Mouse (Mus musculus) cerebral cortex, adult 2 months (tissue): Measurements from ENCODE around the gene Ndufab1.

Source experiments
- WGBS: fragments of 180-500 bp; shearing (Covaris S2); methylation state at CpG from one replicate; pipeline ENCODE4 v1.1.7; 2018; 5-methylcytosine and 5-hydroxymethylcytosine counted together

Ndufab1 gene

DNA sequence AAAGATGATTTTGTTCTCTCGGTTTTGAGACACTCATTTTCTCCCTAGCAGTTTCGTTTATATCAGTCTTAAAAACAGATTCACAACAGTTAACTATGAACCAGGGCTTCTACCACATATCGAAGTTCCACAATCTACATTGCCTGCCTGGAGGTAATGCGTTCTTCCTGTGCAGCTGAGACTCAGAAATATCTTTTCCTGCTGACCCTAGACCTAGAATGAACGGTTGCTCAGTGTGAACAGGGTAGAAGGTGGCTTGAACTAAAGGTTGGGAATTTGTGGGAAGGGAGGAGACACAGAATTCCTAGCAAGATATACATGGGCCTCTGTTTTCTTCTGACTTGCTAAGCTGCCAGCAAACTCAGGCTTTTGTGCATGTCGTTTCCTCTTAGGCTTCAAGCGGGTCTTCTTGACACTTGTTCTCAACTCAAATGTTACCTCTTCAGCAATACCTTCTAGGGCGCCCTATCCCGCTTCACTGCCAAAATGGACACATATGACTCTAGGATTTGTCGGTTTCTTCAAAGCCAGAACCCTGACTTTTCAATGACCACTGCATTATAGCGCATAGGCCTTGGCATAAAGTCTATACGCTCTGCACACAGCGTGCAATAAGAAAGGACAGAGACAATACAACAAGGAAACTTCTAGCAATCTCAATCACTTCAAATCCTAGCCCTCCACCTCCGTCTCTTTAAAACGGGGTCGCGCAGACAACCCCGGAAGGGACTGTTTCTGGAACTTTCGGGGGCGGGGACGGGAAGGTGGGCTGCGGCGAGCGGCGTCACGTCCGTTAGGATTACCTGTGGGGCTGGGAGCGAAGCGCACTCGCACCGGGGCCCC is 35.4 kb downstream of the Ndufab1 start:
- 14% methylated on average over 31 of the region's 31 CpGs for WGBS

DNA sequence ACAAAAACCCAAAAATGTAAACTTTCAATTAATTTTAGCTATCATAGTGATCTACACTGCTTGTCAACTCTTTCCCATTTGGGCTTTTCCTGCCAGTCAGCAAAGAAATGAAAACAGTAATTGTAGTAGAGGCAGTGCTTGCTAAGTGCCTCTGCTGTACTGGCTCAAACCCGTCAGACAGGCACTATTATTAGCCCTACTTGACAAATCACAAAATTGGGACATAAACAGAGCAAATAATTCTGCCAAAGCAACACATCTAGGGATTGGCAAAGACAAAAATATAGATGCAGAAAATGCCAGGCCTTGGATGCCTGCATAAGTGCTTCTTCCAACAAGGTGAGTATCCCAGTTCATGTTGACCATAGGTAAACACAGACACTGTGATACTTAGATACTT is 36.0 kb downstream of the Ndufab1 start:
- WGBS: 51% methylated on average over 1 of the region's 1 CpGs

DNA sequence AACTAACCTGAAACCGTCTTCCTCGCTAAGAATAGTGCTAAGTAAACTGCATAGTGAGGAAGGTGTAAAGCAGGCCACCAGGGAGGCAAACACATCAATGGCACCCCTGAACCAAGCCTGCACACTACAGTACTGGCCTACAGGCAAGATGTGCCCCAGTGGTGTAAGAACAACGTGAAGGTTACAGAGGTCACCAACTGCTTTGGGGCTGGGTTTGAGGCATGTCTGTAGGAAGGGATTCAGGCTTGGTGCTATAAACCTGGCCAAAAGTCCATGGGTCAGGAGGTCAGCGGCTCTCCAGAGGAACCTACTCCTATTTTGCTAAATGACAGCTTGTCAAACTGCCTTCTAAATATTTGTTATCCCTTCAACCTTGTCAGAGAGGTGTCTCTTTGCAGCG is 45.1 kb downstream of the Ndufab1 start:
- 93% methylated on average over 5 of the region's 5 CpGs for WGBS

DNA sequence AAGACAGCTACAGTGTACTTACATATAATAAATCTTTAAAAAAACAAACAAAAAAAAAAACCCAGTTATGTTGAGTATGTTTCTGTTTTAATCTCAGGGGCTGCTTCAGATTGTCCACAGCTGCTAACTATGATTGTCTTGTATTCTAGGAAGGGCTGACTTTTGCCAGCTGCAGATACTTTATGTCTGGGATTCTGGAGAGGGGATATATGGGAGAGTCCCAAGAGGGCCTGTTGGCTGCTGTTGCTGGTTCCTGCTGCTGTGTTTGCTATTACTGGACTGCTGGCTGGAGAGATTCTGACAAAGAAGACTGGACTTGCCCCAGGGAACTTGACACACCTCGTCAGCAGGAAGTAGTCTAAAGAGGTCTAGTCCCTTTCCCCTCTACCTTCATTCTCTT is 50.9 kb downstream of the Ndufab1 start:
- 85% methylated on average over 1 of the region's 1 CpGs for WGBS

DNA sequence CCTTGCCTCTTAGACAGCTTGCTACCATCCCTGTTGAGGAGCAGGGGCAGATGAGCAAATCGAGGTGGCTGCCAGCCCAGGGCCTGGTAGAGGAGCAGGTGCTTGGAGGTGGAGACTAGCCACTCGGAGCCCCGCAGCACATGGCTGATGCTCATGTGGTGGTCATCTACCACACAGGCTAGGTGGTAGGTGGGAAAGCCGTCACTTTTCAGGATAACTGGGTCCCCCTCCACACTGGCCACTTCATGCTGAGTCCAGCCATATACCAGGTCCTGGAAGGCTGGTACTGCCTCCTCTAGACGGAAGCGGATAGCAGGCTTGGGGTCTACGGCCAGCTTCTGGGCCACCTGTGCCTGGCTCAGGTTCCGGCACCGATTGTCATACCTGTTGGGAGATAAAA is 53.5 kb downstream of the Ndufab1 start:
- 94% methylated on average over 9 of the region's 9 CpGs for WGBS

DNA sequence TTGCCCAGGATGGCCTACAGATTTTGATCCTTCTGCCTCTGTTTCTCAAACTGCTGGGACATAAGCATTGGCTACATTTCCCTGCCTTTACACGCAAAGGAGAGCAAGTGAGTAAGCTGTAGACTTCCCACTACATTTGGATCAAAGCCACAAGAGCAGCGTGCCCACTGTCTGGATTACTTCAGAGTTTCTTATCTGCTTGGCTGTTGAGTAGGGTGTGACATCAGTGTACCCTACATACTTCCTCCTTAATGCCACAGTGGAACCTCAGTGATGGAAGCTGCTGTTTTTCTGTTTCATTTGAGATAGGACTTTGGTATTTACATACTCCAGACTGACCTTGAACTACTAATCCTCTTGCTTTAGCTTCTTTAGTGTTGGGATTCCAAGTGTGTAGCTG is 54.9 kb downstream of the Ndufab1 start:
- 60% methylated on average over 2 of the region's 2 CpGs for WGBS

DNA sequence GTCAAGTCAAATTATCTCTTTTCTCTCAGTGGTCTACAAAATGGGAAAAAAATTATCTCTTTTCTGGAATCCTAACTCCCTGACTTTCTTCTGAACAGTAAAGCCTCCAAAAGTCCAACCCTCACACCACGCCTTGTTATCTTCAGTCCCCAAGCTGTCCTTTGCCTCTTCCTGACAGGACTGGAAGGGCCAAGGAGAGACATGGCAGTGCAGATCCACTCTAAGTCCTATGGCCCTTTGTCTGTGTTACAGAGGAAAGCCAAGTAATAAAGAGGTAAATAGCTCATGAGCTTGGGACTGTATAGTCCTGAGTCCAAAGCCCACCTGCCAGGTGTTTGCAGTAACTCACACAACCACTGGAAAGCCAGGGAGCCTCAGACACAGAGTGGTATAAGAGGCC is 56.0 kb downstream of the Ndufab1 start:
- WGBS: 74% methylated on average over 1 of the region's 1 CpGs

DNA sequence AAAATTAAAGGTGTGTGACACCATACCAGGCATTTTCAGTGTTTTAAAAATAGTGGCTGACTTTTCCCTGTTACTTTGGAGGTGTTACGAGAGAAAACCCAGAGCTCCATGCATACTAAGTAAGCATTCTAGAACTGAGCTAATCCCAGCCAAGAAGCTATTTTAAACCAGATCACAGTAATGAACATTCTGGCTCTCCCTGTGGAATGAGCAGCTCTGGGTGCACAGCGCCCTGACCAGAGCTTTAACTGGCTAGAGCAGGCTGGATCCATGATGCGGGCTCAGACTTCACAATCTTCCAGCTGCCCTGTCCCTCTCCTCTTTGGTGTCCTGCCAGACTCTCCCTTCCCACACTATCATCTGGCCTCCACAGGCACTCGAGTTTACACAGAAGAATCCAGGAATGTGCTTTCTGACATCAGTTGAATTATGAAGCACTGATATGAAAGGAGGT is 56.5 kb downstream of the Ndufab1 start:
- WGBS: 43% methylated on average over 4 of the region's 4 CpGs

DNA sequence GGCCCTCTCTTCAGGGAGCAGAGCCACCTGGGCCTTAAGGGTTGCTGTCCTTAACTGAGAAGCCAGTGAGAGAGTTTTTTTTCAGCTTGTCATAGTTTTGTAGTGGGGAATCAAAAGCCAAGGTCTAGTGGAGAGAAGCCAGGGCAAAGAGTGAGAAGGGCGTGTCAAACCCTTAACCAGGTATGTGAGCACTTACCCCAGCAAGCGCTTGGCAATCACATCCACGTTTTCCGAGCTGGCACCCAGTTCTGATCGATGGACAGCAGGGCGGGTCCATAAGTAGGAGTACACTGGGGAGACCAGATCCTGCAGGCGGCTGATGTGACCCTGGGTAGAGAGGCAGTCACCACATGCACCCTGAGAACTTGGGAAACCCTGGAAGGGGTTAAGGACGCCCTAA is 57.6 kb downstream of the Ndufab1 start:
- 93% methylated on average over 8 of the region's 8 CpGs for WGBS
